Mouse (Mus musculus): ENCODE measurements around the gene Tbx4. TPM values are rescaled to one million over a fixed set of nuclear protein-coding genes. Genes with fewer than 3 reads are reported as not detected.

Gene Tbx4
- polyA plus RNA-seq, 1 experiment from 2014 or later: 78.8 TPM

GRCm38 (mm10) chr11:85892771-85893170, 6.5 kb downstream of the Tbx4 start:
- no peak for ATAC-seq (ENCODE audit: borderline replicate concordance, extremely low read depth, low FRiP score, low TSS enrichment)

GRCm38 (mm10) chr11:85893400-85894135, 7.3 kb downstream of the Tbx4 start:
- Histone ChIP-seq H3K9me3 (no peaks in the 10 kb centered on the region), H3K9ac (0 out of 2 replicates have a peak overlapping the region, but pooled peaks have one; percentile 37), H3K4me2 (peak overlapping the region; percentile 67), H3K4me3 (peak overlapping the region; percentile 25; the same call in 1 of the 2 replicates), H3K27ac (peak overlapping the region; percentile 89), H3K4me1 (peaks cover 28% of the 10 kb centered on the region), H3K27me3 (peaks cover 74% of the 10 kb centered on the region), H3K36me3 (peaks cover 7% of the 10 kb centered on the region)
- peak; percentile 72; the same call in 1 of the 2 replicates for ATAC-seq (ENCODE audit: borderline replicate concordance, extremely low read depth, low FRiP score, low TSS enrichment)
- 4% methylated on average over 13 of the region's 13 CpGs for WGBS

More at GRCm38 (mm10) chr11:85892771-85893170, 6.5 kb downstream of the Tbx4 start:
- Histone ChIP-seq H3K27me3 (peaks cover 72% of the 10 kb centered on the region), H3K27ac (peak overlapping the region; percentile 89), H3K4me2 (peak overlapping the region; percentile 67), H3K4me1 (peaks cover 31% of the 10 kb centered on the region), H3K36me3 (peaks cover 3% of the 10 kb centered on the region; the same call in 1 of the 2 replicates), H3K9me3 (no peaks in the 10 kb centered on the region), H3K9ac (peak overlapping the region; percentile 67; the same call in 1 of the 2 replicates), H3K4me3 (peak overlapping the region; percentile 61)
- WGBS: 5% methylated on average over 6 of the region's 6 CpGs

GRCm38 (mm10) chr11:85894136-85894530, 7.9 kb downstream of the Tbx4 start:
- 3% methylated on average over 3 of the region's 3 CpGs for WGBS
- Histone ChIP-seq H3K36me3 (peaks cover 12% of the 10 kb centered on the region), H3K4me1 (peaks cover 26% of the 10 kb centered on the region), H3K27ac (peak overlapping the region; percentile 89), H3K27me3 (peaks cover 73% of the 10 kb centered on the region), H3K9me3 (no peaks in the 10 kb centered on the region), H3K9ac (0 out of 2 replicates have a peak overlapping the region, but pooled peaks have one; percentile 37), H3K4me2 (peak overlapping the region; percentile 67), H3K4me3 (peak overlapping the region; percentile 25)
- no peak for ATAC-seq (ENCODE audit: borderline replicate concordance, extremely low read depth, low FRiP score, low TSS enrichment)

GRCm38 (mm10) chr11:85894731-85895545, 8.7 kb downstream of the Tbx4 start:
- no peaks in the 10 kb centered on the region for H3K9me3 ChIP-seq
- WGBS: 2% methylated on average over 43 of the region's 43 CpGs

GRCm38 (mm10) chr11:85896335-85896985, 10.2 kb downstream of the Tbx4 start:
- Histone ChIP-seq H3K4me2 (peak overlapping the region; percentile 67), H3K27ac (peak overlapping the region; percentile 89), H3K4me3 (peak overlapping the region; percentile 25; the same call in 1 of the 2 replicates), H3K36me3 (peaks cover 31% of the 10 kb centered on the region), H3K9ac (no peak overlapping the region), H3K9me3 (no peaks in the 10 kb centered on the region), H3K4me1 (peaks cover 26% of the 10 kb centered on the region), H3K27me3 (peaks cover 50% of the 10 kb centered on the region)
- ATAC-seq (ENCODE audit: borderline replicate concordance, extremely low read depth, low FRiP score, low TSS enrichment): 0 out of 2 replicates have a peak, but pooled peaks have one; percentile 11
- WGBS: 25% methylated on average over 8 of the region's 13 CpGs

More at GRCm38 (mm10) chr11:85894731-85895545, 8.7 kb downstream of the Tbx4 start:
- peak overlapping the region; percentile 67 for H3K4me2 ChIP-seq
- peak; percentile 47 for ATAC-seq (ENCODE audit: borderline replicate concordance, extremely low read depth, low FRiP score, low TSS enrichment)
- H3K27ac ChIP-seq: peak overlapping the region; percentile 89
- peaks cover 26% of the 10 kb centered on the region for H3K4me1 ChIP-seq
- H3K9ac ChIP-seq: peak overlapping the region; percentile 37
- H3K27me3 ChIP-seq: peaks cover 65% of the 10 kb centered on the region
- peak overlapping the region; percentile 25 for H3K4me3 ChIP-seq
- H3K36me3 ChIP-seq: peaks cover 16% of the 10 kb centered on the region

GRCm38 (mm10) chr11:85900291-85900690, 14.1 kb downstream of the Tbx4 start:
- Histone ChIP-seq H3K4me3 (no peak overlapping the region), H3K27me3 (peaks cover 25% of the 10 kb centered on the region), H3K9me3 (no peaks in the 10 kb centered on the region), H3K4me2 (no peak overlapping the region), H3K27ac (no peak overlapping the region), H3K36me3 (peaks cover 57% of the 10 kb centered on the region), H3K4me1 (peaks cover 15% of the 10 kb centered on the region), H3K9ac (no peak overlapping the region)
- ATAC-seq (ENCODE audit: borderline replicate concordance, extremely low read depth, low FRiP score, low TSS enrichment): no peak

GRCm38 (mm10) chr11:85909514-85909913, 23.3 kb downstream of the Tbx4 start:
- H3K4me2 ChIP-seq: no peak overlapping the region
- ATAC-seq (ENCODE audit: borderline replicate concordance, extremely low read depth, low FRiP score, low TSS enrichment): no peak
- peaks cover 57% of the 10 kb centered on the region for H3K36me3 ChIP-seq
- no peak overlapping the region for H3K4me3 ChIP-seq
- no peak overlapping the region; the same call in 1 of the 2 replicates for H3K27ac ChIP-seq
- no peaks in the 10 kb centered on the region for H3K9me3 ChIP-seq
- H3K4me1 ChIP-seq: peaks cover 44% of the 10 kb centered on the region
- no peaks in the 10 kb centered on the region for H3K27me3 ChIP-seq
- 50% methylated on average over 4 of the region's 4 CpGs for WGBS
- no peak overlapping the region for H3K9ac ChIP-seq

GRCm38 (mm10) chr11:85910133-85910532, 23.9 kb downstream of the Tbx4 start:
- Histone ChIP-seq H3K4me2 (no peak overlapping the region), H3K27me3 (no peaks in the 10 kb centered on the region), H3K4me1 (peaks cover 44% of the 10 kb centered on the region), H3K4me3 (no peak overlapping the region), H3K27ac (peak overlapping the region; percentile 16; the same call in 1 of the 2 replicates), H3K9me3 (no peaks in the 10 kb centered on the region), H3K9ac (no peak overlapping the region), H3K36me3 (peaks cover 52% of the 10 kb centered on the region)
- ATAC-seq (ENCODE audit: borderline replicate concordance, extremely low read depth, low FRiP score, low TSS enrichment): no peak; the same call in 1 of the 2 replicates
- 20% methylated on average over 10 of the region's 10 CpGs for WGBS

GRCm38 (mm10) chr11:85913506-85913905, 27.3 kb downstream of the Tbx4 start:
- peaks cover 2% of the 10 kb centered on the region; the same call in 1 of the 2 replicates for H3K27me3 ChIP-seq
- 71% methylated on average over 7 of the region's 7 CpGs for WGBS
- no peak overlapping the region for H3K4me2 ChIP-seq
- ATAC-seq (ENCODE audit: borderline replicate concordance, extremely low read depth, low FRiP score, low TSS enrichment): no peak
- no peak overlapping the region for H3K9ac ChIP-seq
- H3K36me3 ChIP-seq: peaks cover 41% of the 10 kb centered on the region
- peaks cover 69% of the 10 kb centered on the region for H3K4me1 ChIP-seq
- no peak overlapping the region for H3K4me3 ChIP-seq
- no peak overlapping the region for H3K27ac ChIP-seq
- no peaks in the 10 kb centered on the region for H3K9me3 ChIP-seq

- H3K9me3 ChIP-seq: no peaks in the 10 kb centered on the region
- H3K4me1 ChIP-seq: peaks cover 42% of the 10 kb centered on the region
- no peak for ATAC-seq (ENCODE audit: borderline replicate concordance, extremely low read depth, low FRiP score, low TSS enrichment)
- H3K9ac ChIP-seq: no peak overlapping the region
- H3K4me3 ChIP-seq: no peak overlapping the region
- H3K27me3 ChIP-seq: peaks cover 10% of the 10 kb centered on the region; the same call in 1 of the 2 replicates
- H3K4me2 ChIP-seq: no peak overlapping the region
- WGBS: 17% methylated on average over 12 of the region's 12 CpGs
- peaks cover 16% of the 10 kb centered on the region; the same call in 1 of the 2 replicates for H3K36me3 ChIP-seq
- peak overlapping the region; percentile 21 for H3K27ac ChIP-seq
Measured at GRCm38 (mm10) chr11:85917091-85917992, 31.1 kb downstream of the Tbx4 start.

All from lung, embryonic 15.5 days (tissue).